Mouse (Mus musculus): ENCODE data around the gene Slc2a1. TPM values are rescaled to one million over a fixed set of nuclear protein-coding genes. Genes with fewer than 3 reads are reported as not detected.

Slc2a1 gene
- polyA plus RNA-seq, 1 experiment from 2014 or later: 74.1 TPM

- H3K4me2 ChIP-seq (replicated peaks; ENCODE audit: low read depth, low read length): peak overlapping the region; percentile 38
- peak overlapping the region; percentile 31 for H3K9ac ChIP-seq (ENCODE audit: low read depth, low read length)
- peak overlapping the region; percentile 65 for H3K27ac ChIP-seq (ENCODE audit: low read depth, low read length)
- H3K9me3 ChIP-seq (ENCODE audit: control insufficient read depth, low read length): no peaks in the 10 kb centered on the region
- H3K4me1 ChIP-seq (ENCODE audit: control insufficient read depth, insufficient read depth, low read length): peaks cover 18% of the 10 kb centered on the region
- ATAC-seq (ENCODE audit: low FRiP score, low TSS enrichment): peak; percentile 71
- H3K4me3 ChIP-seq (ENCODE audit: low read length): peak overlapping the region; percentile 14
- no peaks in the 10 kb centered on the region for H3K36me3 ChIP-seq (ENCODE audit: control insufficient read depth, insufficient read depth, low read length)
- peaks cover 14% of the 10 kb centered on the region; the same call in 1 of the 2 replicates for H3K27me3 ChIP-seq (ENCODE audit: control insufficient read depth, insufficient read depth, low read length)
- WGBS: 6% methylated on average over 26 of the region's 28 CpGs
Measured at GRCm38 (mm10) chr4:119072941-119073451, 35.5 kb upstream of the Slc2a1 start.

GRCm38 (mm10) chr4:119073626-119074025, 34.9 kb upstream of the Slc2a1 start:
- Histone ChIP-seq H3K4me2 (replicated peaks; ENCODE audit: low read depth, low read length) (no peak overlapping the region), H3K36me3 (ENCODE audit: control insufficient read depth, insufficient read depth, low read length) (no peaks in the 10 kb centered on the region), H3K27me3 (ENCODE audit: control insufficient read depth, insufficient read depth, low read length) (peaks cover 14% of the 10 kb centered on the region; the same call in 1 of the 2 replicates), H3K4me3 (ENCODE audit: low read length) (no peak overlapping the region), H3K9ac (ENCODE audit: low read depth, low read length) (no peak overlapping the region), H3K9me3 (ENCODE audit: control insufficient read depth, low read length) (no peaks in the 10 kb centered on the region), H3K4me1 (ENCODE audit: control insufficient read depth, insufficient read depth, low read length) (peaks cover 18% of the 10 kb centered on the region), H3K27ac (ENCODE audit: low read depth, low read length) (peak overlapping the region; percentile 65)
- ATAC-seq (ENCODE audit: low FRiP score, low TSS enrichment): no peak
- 25% methylated on average over 2 of the region's 2 CpGs for WGBS

GRCm38 (mm10) chr4:119074596-119074995, 33.9 kb upstream of the Slc2a1 start:
- peaks cover 18% of the 10 kb centered on the region for H3K4me1 ChIP-seq (ENCODE audit: control insufficient read depth, insufficient read depth, low read length)
- no peaks in the 10 kb centered on the region for H3K9me3 ChIP-seq (ENCODE audit: control insufficient read depth, low read length)
- WGBS: 37% methylated on average over 6 of the region's 6 CpGs
- no peak overlapping the region for H3K4me3 ChIP-seq (ENCODE audit: low read length)
- H3K4me2 ChIP-seq (replicated peaks; ENCODE audit: low read depth, low read length): no peak overlapping the region
- H3K27me3 ChIP-seq (ENCODE audit: control insufficient read depth, insufficient read depth, low read length): peaks cover 14% of the 10 kb centered on the region; the same call in 1 of the 2 replicates
- H3K27ac ChIP-seq (ENCODE audit: low read depth, low read length): no peak overlapping the region
- ATAC-seq (ENCODE audit: low FRiP score, low TSS enrichment): no peak
- H3K36me3 ChIP-seq (ENCODE audit: control insufficient read depth, insufficient read depth, low read length): no peaks in the 10 kb centered on the region
- no peak overlapping the region for H3K9ac ChIP-seq (ENCODE audit: low read depth, low read length)

- Histone ChIP-seq H3K27me3 (ENCODE audit: control insufficient read depth, insufficient read depth, low read length) (peaks cover 14% of the 10 kb centered on the region; the same call in 1 of the 2 replicates), H3K4me2 (replicated peaks; ENCODE audit: low read depth, low read length) (no peak overlapping the region), H3K36me3 (ENCODE audit: control insufficient read depth, insufficient read depth, low read length) (no peaks in the 10 kb centered on the region), H3K9ac (ENCODE audit: low read depth, low read length) (no peak overlapping the region), H3K9me3 (ENCODE audit: control insufficient read depth, low read length) (no peaks in the 10 kb centered on the region), H3K4me1 (ENCODE audit: control insufficient read depth, insufficient read depth, low read length) (peaks cover 18% of the 10 kb centered on the region), H3K4me3 (ENCODE audit: low read length) (no peak overlapping the region), H3K27ac (ENCODE audit: low read depth, low read length) (no peak overlapping the region)
- ATAC-seq (ENCODE audit: low FRiP score, low TSS enrichment): no peak
- 49% methylated on average over 7 of the region's 7 CpGs for WGBS
Measured at GRCm38 (mm10) chr4:119075273-119075672, 33.2 kb upstream of the Slc2a1 start.

GRCm38 (mm10) chr4:119076336-119076735, 32.2 kb upstream of the Slc2a1 start:
- Histone ChIP-seq H3K9me3 (ENCODE audit: control insufficient read depth, low read length) (0 out of 2 replicates have a peak, but pooled peaks cover 2% of the 10 kb centered on the region), H3K27ac (ENCODE audit: low read depth, low read length) (no peak overlapping the region), H3K4me3 (ENCODE audit: low read length) (no peak overlapping the region), H3K4me1 (ENCODE audit: control insufficient read depth, insufficient read depth, low read length) (peaks cover 17% of the 10 kb centered on the region), H3K9ac (ENCODE audit: low read depth, low read length) (no peak overlapping the region), H3K4me2 (replicated peaks; ENCODE audit: low read depth, low read length) (no peak overlapping the region), H3K36me3 (ENCODE audit: control insufficient read depth, insufficient read depth, low read length) (no peaks in the 10 kb centered on the region), H3K27me3 (ENCODE audit: control insufficient read depth, insufficient read depth, low read length) (peaks cover 14% of the 10 kb centered on the region; the same call in 1 of the 2 replicates)
- 76% methylated on average over 11 of the region's 11 CpGs for WGBS
- no peak for ATAC-seq (ENCODE audit: low FRiP score, low TSS enrichment)

- H3K4me1 ChIP-seq (ENCODE audit: control insufficient read depth, insufficient read depth, low read length): peaks cover 9% of the 10 kb centered on the region; the same call in 1 of the 2 replicates
- H3K27me3 ChIP-seq (ENCODE audit: control insufficient read depth, insufficient read depth, low read length): peaks cover 7% of the 10 kb centered on the region; the same call in 1 of the 2 replicates
- 0 out of 2 replicates have a peak, but pooled peaks cover 2% of the 10 kb centered on the region for H3K9me3 ChIP-seq (ENCODE audit: control insufficient read depth, low read length)
- no peaks in the 10 kb centered on the region for H3K36me3 ChIP-seq (ENCODE audit: control insufficient read depth, insufficient read depth, low read length)
- H3K4me2 ChIP-seq (replicated peaks; ENCODE audit: low read depth, low read length): no peak overlapping the region
- ATAC-seq (ENCODE audit: low FRiP score, low TSS enrichment): no peak
- 49% methylated on average over 13 of the region's 13 CpGs for WGBS
- H3K4me3 ChIP-seq (ENCODE audit: low read length): no peak overlapping the region
- no peak overlapping the region for H3K9ac ChIP-seq (ENCODE audit: low read depth, low read length)
- no peak overlapping the region for H3K27ac ChIP-seq (ENCODE audit: low read depth, low read length)
Measured at GRCm38 (mm10) chr4:119077084-119077682, 31.3 kb upstream of the Slc2a1 start.

- Histone ChIP-seq H3K27ac (ENCODE audit: low read depth, low read length) (no peak overlapping the region), H3K9ac (ENCODE audit: low read depth, low read length) (no peak overlapping the region), H3K4me3 (ENCODE audit: low read length) (no peak overlapping the region), H3K36me3 (ENCODE audit: control insufficient read depth, insufficient read depth, low read length) (no peaks in the 10 kb centered on the region), H3K4me2 (replicated peaks; ENCODE audit: low read depth, low read length) (no peak overlapping the region), H3K27me3 (ENCODE audit: control insufficient read depth, insufficient read depth, low read length) (no peaks in the 10 kb centered on the region), H3K9me3 (ENCODE audit: control insufficient read depth, low read length) (0 out of 2 replicates have a peak, but pooled peaks cover 2% of the 10 kb centered on the region), H3K4me1 (ENCODE audit: control insufficient read depth, insufficient read depth, low read length) (no peaks in the 10 kb centered on the region)
- 89% methylated on average over 6 of the region's 6 CpGs for WGBS
- ATAC-seq (ENCODE audit: low FRiP score, low TSS enrichment): no peak
Measured at GRCm38 (mm10) chr4:119079928-119080327, 28.6 kb upstream of the Slc2a1 start.

GRCm38 (mm10) chr4:119082740-119083231, 25.7 kb upstream of the Slc2a1 start:
- ATAC-seq (ENCODE audit: low FRiP score, low TSS enrichment): no peak
- H3K27ac ChIP-seq (ENCODE audit: low read depth, low read length): no peak overlapping the region
- no peaks in the 10 kb centered on the region for H3K36me3 ChIP-seq (ENCODE audit: control insufficient read depth, insufficient read depth, low read length)
- H3K4me1 ChIP-seq (ENCODE audit: control insufficient read depth, insufficient read depth, low read length): no peaks in the 10 kb centered on the region
- WGBS: 62% methylated on average over 3 of the region's 3 CpGs
- no peak overlapping the region for H3K4me3 ChIP-seq (ENCODE audit: low read length)
- H3K9ac ChIP-seq (ENCODE audit: low read depth, low read length): no peak overlapping the region
- H3K27me3 ChIP-seq (ENCODE audit: control insufficient read depth, insufficient read depth, low read length): no peaks in the 10 kb centered on the region
- H3K4me2 ChIP-seq (replicated peaks; ENCODE audit: low read depth, low read length): no peak overlapping the region
- 0 out of 2 replicates have a peak, but pooled peaks cover 2% of the 10 kb centered on the region for H3K9me3 ChIP-seq (ENCODE audit: control insufficient read depth, low read length)

GRCm38 (mm10) chr4:119088424-119088823, 20.1 kb upstream of the Slc2a1 start:
- 29% methylated on average over 2 of the region's 2 CpGs for WGBS
- H3K9me3 ChIP-seq (ENCODE audit: control insufficient read depth, low read length): no peaks in the 10 kb centered on the region
- no peak overlapping the region for H3K4me2 ChIP-seq (replicated peaks; ENCODE audit: low read depth, low read length)
- no peak for ATAC-seq (ENCODE audit: low FRiP score, low TSS enrichment)
- H3K4me3 ChIP-seq (ENCODE audit: low read length): no peak overlapping the region
- no peak overlapping the region for H3K27ac ChIP-seq (ENCODE audit: low read depth, low read length)
- H3K27me3 ChIP-seq (ENCODE audit: control insufficient read depth, insufficient read depth, low read length): no peaks in the 10 kb centered on the region
- H3K36me3 ChIP-seq (ENCODE audit: control insufficient read depth, insufficient read depth, low read length): no peaks in the 10 kb centered on the region
- H3K9ac ChIP-seq (ENCODE audit: low read depth, low read length): no peak overlapping the region
- H3K4me1 ChIP-seq (ENCODE audit: control insufficient read depth, insufficient read depth, low read length): no peaks in the 10 kb centered on the region

Measured in kidney, embryonic 14.5 days (tissue).